Mouse (Mus musculus) heart, embryonic 16.5 days (tissue): Measurements from ENCODE around the gene Zfp804a. TPM values are rescaled to one million over a fixed set of nuclear protein-coding genes. Genes with fewer than 3 reads are reported as not detected.
A peak's percentile ranks its signal among the peaks of the same experiment; 100 is the strongest.

Source experiments
- ATAC-seq: fragments of 200-750 bp; cut with Nextera tagmentation; replicated peaks from 2 replicates; pipeline ENCODE4 v1.8.0; 2017; ENCODE audit warnings: moderate number of reproducible peaks; ENCODE audit not compliant: insufficient read depth, low FRiP score; ENCODE audit errors: extremely low read depth
- H3K27ac ChIP-seq: fragments of 300-500 bp; sonication (generic); 2 replicates; pipeline ENCODE4 v1.5.1; 2014; ENCODE audit warnings: mild to moderate bottlenecking, low read length, control low read depth, moderate library complexity
- H3K27me3 ChIP-seq: fragments of 300-500 bp; sonication (generic); 2 replicates; pipeline ENCODE4 v1.6.1; 2014; ENCODE audit warnings: low read length, mixed read lengths; ENCODE audit not compliant: control insufficient read depth, insufficient read depth
- H3K36me3 ChIP-seq: fragments of 300-500 bp; sonication (generic); 2 replicates; pipeline ENCODE4 v1.6.1; 2014; ENCODE audit not compliant: control insufficient read depth, insufficient read depth
- H3K4me1 ChIP-seq: fragments of 300-500 bp; sonication (generic); 2 replicates; pipeline ENCODE4 v1.6.1; 2014; ENCODE audit warnings: low read length, mixed read lengths; ENCODE audit not compliant: control insufficient read depth, insufficient read depth
- H3K4me2 ChIP-seq: fragments of 300-500 bp; sonication (generic); 2 replicates; pipeline ENCODE4 v1.6.1; 2014; ENCODE audit warnings: low read depth, mild to moderate bottlenecking, control low read depth, low read length
- H3K4me3 ChIP-seq: fragments of 300-500 bp; sonication (generic); 2 replicates; pipeline ENCODE4 v1.5.1; 2014; ENCODE audit warnings: mild to moderate bottlenecking, control low read depth, low read length
- H3K9ac ChIP-seq: fragments of 300-500 bp; sonication (generic); 2 replicates; pipeline ENCODE4 v1.6.1; 2014; ENCODE audit warnings: low read length, control low read depth
- H3K9me3 ChIP-seq: fragments of 300-500 bp; sonication (generic); replicated peaks from 2 replicates; pipeline ENCODE4 v1.6.1; 2016; ENCODE audit warnings: low read length; ENCODE audit not compliant: control insufficient read depth
- WGBS: fragments of 180-500 bp; shearing (Covaris S2); extraction: QIAGEN DNeasy Blood & Tissue Kit; methylation state at CpG from one replicate; pipeline ENCODE4 v1.1.7; 2014; 5-methylcytosine and 5-hydroxymethylcytosine counted together
- polyA plus RNA-seq: library from polyadenylated mRNA; unstranded; fragments of >200 nt; fragmentation: Nextera tagmentation; extraction: Ambion mirVana; gene quantifications from 2 replicates; pipeline ENCODE4 v1.2.1, GENCODE M21; 2015

The Zfp804a gene
- polyA plus RNA-seq, 1 experiment from 2014 or later = 0.18 TPM

DNA sequence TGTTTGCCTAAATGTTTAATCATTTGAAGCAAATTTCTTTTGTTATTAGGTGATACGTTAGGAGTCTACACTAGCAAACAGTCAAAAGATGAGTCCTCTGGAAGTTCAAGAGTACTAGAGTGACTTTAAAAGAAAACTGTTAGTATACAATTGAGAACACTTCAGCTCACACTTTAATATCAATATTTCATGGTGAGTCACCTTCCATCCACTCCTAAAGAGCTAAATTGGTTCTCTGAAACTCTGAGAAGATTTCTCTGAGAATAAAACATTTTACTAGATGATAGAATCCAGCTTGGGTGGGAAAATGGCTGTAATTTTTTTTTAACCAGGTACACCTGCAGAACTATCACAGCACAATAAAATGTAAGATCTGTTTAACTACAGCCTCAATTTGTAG lies 157.6 kb downstream of the Zfp804a start:
- H3K36me3 ChIP-seq = no peaks in the 10 kb centered on the region
- no peaks in the 10 kb centered on the region for H3K27me3 ChIP-seq
- no peak overlapping the region for H3K4me2 ChIP-seq
- peaks cover 2% of the 10 kb centered on the region; the same call in 1 of the 2 replicates for H3K9me3 ChIP-seq
- no peak overlapping the region for H3K4me3 ChIP-seq
- no peak overlapping the region for H3K9ac ChIP-seq
- no peak for ATAC-seq
- 70% methylated on average over 1 of the region's 1 CpGs for WGBS
- no peaks in the 10 kb centered on the region for H3K4me1 ChIP-seq
- H3K27ac ChIP-seq = no peak overlapping the region

DNA sequence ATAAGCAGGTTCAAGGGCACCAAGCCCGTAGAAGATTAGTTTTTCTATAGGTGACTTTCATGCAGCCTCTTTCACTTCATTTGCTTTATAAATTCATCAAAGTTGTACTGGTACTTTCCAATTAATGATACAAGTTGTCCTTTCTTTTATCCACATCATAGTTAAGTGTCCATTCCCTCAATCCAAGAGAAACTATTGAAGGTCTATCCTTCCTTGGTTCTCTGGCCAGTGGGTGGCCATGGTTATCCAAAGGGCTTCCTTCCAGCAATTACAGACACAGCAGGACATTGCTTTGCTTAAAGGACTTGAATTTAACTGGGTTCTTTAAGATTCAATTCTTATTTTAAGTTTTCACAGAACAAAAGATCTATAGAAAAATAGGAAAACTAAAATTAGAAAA lies 158.9 kb downstream of the Zfp804a start:
- Histone ChIP-seq H3K36me3 (no peaks in the 10 kb centered on the region), H3K4me3 (no peak overlapping the region), H3K9me3 (peaks cover 2% of the 10 kb centered on the region; the same call in 1 of the 2 replicates), H3K4me2 (no peak overlapping the region), H3K27ac (no peak overlapping the region), H3K9ac (no peak overlapping the region), H3K4me1 (no peaks in the 10 kb centered on the region), H3K27me3 (no peaks in the 10 kb centered on the region)
- no peak for ATAC-seq
- WGBS = 83% methylated on average over 1 of the region's 1 CpGs

DNA sequence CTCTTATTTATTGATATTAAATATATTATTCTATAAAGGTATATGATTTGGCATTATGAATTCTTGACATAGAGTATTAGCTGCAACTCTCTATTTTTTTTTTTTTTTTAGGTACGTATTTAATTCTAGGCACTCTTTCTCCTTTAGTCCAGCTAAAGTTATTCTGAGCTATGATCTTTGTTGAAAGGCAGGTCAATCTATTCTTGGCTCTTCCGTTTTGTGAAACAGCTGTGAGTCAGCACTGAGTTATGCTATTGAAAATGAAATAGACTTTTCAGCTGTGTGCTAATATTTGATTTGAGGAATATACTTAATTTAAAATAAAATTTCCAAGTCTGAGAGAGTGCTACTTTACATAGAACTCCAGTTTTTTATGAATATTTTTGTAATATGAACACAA lies 164.9 kb downstream of the Zfp804a start:
- peaks cover 2% of the 10 kb centered on the region; the same call in 1 of the 2 replicates for H3K9me3 ChIP-seq
- H3K4me1 ChIP-seq = no peaks in the 10 kb centered on the region
- 34% methylated on average over 2 of the region's 2 CpGs for WGBS
- no peak overlapping the region for H3K27ac ChIP-seq
- H3K4me3 ChIP-seq = no peak overlapping the region
- H3K9ac ChIP-seq = no peak overlapping the region
- no peak overlapping the region for H3K4me2 ChIP-seq
- no peaks in the 10 kb centered on the region for H3K36me3 ChIP-seq
- peak; percentile 76; the same call in 1 of the 2 replicates for ATAC-seq
- no peaks in the 10 kb centered on the region for H3K27me3 ChIP-seq

DNA sequence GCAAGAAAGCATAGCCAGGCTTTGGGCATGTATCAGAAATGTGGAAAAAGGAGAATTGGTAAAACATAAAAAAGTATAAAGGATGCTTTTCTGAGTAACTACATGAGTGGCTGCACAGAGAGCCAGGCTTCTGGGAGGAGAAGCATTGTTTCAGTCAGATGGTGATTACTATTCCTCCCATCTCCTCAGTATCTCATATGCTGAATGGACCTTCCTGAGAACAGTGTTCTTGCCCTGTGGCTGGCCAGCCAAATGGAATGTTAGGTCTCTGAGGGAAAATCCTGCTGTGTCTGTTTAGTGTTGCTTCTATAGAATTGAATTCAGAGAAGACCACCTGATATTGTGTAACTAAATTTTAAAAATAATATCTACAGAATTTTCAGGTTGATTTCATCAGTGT lies 193.0 kb downstream of the Zfp804a start:
- Histone ChIP-seq H3K9ac (no peak overlapping the region), H3K4me1 (no peaks in the 10 kb centered on the region), H3K4me3 (no peak overlapping the region), H3K36me3 (no peaks in the 10 kb centered on the region), H3K9me3 (no peaks in the 10 kb centered on the region), H3K27ac (no peak overlapping the region), H3K27me3 (no peaks in the 10 kb centered on the region), H3K4me2 (no peak overlapping the region)
- no peak for ATAC-seq

DNA sequence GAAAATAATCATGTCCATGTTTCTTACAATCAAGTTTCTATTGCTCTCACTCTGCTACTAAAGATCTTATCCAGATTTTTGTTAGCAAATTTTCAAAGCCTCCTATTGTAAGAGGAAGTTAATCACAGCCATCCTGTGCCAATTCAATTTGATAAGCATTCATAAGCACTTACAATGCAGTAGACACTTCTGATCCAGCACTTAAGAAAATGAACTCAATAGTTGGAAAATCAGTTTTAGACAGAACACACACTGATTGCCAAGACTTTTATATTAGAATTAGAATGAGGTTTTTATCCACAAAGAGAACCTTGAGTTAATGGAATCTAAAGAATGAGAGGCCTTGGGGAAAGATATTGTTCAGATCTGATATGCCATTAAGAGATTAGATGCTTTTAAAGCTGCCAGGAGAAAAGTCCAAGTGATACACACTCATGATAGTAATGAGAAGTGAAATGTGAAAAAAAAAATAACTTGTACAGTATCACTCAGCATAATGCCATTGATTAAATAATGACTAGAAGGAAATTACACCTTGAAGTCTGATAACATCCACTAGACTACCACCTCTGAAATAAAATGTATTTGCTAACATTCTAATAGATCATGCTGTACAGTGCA lies 194.0 kb downstream of the Zfp804a start:
- ATAC-seq = no peak
- Histone ChIP-seq H3K4me3 (no peak overlapping the region), H3K4me2 (no peak overlapping the region), H3K9ac (no peak overlapping the region), H3K27me3 (no peaks in the 10 kb centered on the region), H3K27ac (no peak overlapping the region), H3K4me1 (no peaks in the 10 kb centered on the region), H3K9me3 (no peaks in the 10 kb centered on the region), H3K36me3 (no peaks in the 10 kb centered on the region)

DNA sequence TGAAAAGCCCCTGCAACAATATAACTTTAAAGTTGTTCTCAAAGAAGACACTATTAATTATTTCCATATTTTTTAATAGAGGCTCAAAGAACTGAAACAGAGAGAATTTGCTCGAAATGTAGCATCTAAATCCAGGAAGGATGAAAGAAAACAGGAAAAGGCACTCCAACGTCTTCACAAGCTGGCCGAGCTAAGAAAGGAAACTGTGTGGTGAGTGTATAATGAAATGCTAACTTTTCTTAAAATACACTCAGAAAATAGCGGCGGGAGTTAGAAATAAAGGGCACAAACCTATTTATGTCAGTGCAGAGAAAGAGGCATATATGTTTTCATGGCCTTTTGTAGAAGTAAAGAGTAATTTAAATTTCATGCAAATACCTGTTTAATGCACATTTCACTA lies 200.4 kb downstream of the Zfp804a start:
- Histone ChIP-seq H3K36me3 (no peaks in the 10 kb centered on the region), H3K27me3 (no peaks in the 10 kb centered on the region), H3K4me2 (no peak overlapping the region), H3K4me1 (no peaks in the 10 kb centered on the region), H3K9ac (no peak overlapping the region), H3K27ac (no peak overlapping the region), H3K9me3 (no peaks in the 10 kb centered on the region), H3K4me3 (no peak overlapping the region)
- no peak for ATAC-seq
- WGBS = 67% methylated on average over 5 of the region's 5 CpGs

DNA sequence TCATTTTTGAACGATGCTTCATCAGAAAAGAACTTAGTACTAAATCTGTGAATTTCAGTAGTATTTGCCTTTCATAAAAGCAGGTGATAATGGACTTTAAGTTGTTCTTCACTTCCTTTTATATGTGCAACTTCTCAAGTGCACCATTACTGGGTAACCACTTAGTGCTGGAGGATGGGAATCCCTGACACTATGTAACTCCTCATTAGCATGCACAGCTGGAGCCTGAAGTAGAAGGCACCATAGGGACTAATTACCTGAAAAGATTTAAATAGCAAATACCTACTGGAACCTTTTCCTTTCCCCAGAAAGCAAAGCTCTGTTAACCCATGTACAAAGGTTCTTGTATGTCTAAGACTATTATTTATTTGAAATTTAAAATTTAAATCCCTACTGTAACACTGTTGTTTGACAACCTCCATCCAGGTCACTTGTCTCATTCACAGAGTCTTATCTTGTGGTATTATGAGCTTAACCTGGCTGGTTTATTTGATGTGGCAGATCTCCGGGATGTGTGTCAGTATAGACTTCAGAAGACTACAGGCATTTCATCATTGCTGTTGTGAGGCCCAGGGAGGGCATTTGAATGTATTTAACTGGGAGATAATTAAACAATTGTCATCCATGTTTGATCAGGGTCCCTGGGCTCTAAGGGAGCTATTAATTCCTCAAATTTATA lies 229.7 kb downstream of the Zfp804a start:
- H3K27me3 ChIP-seq = no peaks in the 10 kb centered on the region
- WGBS = 65% methylated on average over 2 of the region's 2 CpGs
- no peaks in the 10 kb centered on the region for H3K36me3 ChIP-seq
- H3K9ac ChIP-seq = no peak overlapping the region
- ATAC-seq = no peak
- H3K9me3 ChIP-seq = no peaks in the 10 kb centered on the region
- H3K4me3 ChIP-seq = no peak overlapping the region
- H3K27ac ChIP-seq = no peak overlapping the region
- H3K4me1 ChIP-seq = no peaks in the 10 kb centered on the region
- H3K4me2 ChIP-seq = no peak overlapping the region

DNA sequence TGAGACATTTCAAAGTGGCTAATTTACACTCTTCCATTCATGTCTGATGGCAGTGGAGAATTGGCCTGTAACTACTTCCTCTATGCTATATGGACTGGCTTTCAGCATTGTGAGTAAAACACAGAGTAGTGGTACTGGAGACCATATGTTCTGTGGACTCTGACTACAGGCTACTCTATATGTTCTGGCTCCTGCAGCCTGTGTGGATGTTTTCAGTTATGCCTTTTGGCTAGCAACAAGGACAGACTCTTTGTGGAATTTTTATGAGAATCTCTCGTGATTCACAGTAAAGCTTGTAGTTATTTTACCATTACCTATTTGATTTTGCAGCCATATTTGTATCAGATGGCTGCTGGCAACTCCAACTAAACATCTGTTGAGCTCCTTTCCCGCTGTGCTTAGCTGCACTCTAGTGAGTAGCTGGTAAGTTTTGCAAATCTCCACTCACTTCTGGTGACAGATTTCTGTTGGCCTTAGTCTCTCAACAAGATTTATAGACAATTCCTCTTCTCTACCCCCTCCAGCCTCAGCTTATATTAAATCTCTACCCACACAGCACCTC lies 242.0 kb downstream of the Zfp804a start:
- 70% methylated on average over 2 of the region's 2 CpGs for WGBS

More for the DNA sequence above, 242.0 kb downstream of the Zfp804a start:
- H3K36me3 ChIP-seq = no peaks in the 10 kb centered on the region
- no peak overlapping the region for H3K27ac ChIP-seq
- H3K4me1 ChIP-seq = no peaks in the 10 kb centered on the region
- no peak overlapping the region for H3K4me3 ChIP-seq
- H3K4me2 ChIP-seq = no peak overlapping the region
- ATAC-seq = no peak
- no peaks in the 10 kb centered on the region for H3K9me3 ChIP-seq
- H3K27me3 ChIP-seq = no peaks in the 10 kb centered on the region
- no peak overlapping the region for H3K9ac ChIP-seq
